Mouse (Mus musculus) ovary, adult 2 months (tissue): ENCODE data around the gene Olfr304. TPM values are rescaled to one million over a fixed set of nuclear protein-coding genes. Genes with fewer than 3 reads are reported as not detected.

Experiments
- polyA plus RNA-seq: library from polyadenylated mRNA; depleted of rRNA; stranded (reverse); fragments of >200 nt; gene quantifications from 2 replicates; pipeline ENCODE4 v1.2.3, GENCODE M21; 2012; rRNA removed

Olfr304 gene
- polyA plus RNA-seq = not detected in 2 replicates

GRCm38 (mm10) chr7:86386558-86386957 is at the start of gene Olfr304:
Gene Olfr304 (minus strand): TSS chr7:86386658.

GRCm38 (mm10) chr7:86403546-86403945 is 17.1 kb upstream of the Olfr304 start, which contains the start of gene Olfr301:
Gene Olfr301 (plus strand): TSS chr7:86403846.

GRCm38 (mm10) chr7:86397689-86398088 is 11.2 kb upstream of the Olfr304 start, which contains the start of gene Olfr303:
Gene Olfr303 (minus strand): TSS chr7:86397789.

GRCm38 (mm10) chr7:86366828-86367227 is 19.6 kb downstream of the Olfr304 start, which contains the start of gene Olfr305:
Gene Olfr305 (minus strand): TSS chr7:86366928.

GRCm38 (mm10) chr7:86337486-86337885 is 49.0 kb downstream of the Olfr304 start, which contains the start of gene Olfr307:
Gene Olfr307 (minus strand): TSS chr7:86337586.

Other genes with a start within 250 kb of the Olfr304 start
- gene Vmn2r75, start 214.9 kb downstream of the Olfr304 start, polyA plus RNA-seq = not detected in 2 replicates
- gene Vmn2r76, start 140.3 kb downstream of the Olfr304 start, polyA plus RNA-seq = not detected in 2 replicates
- not detected in 2 replicates for gene Olfr310, start 109.5 kb downstream of the Olfr304 start, polyA plus RNA-seq
- gene Olfr309, start 73.0 kb downstream of the Olfr304 start, polyA plus RNA-seq = not detected in 2 replicates
- gene Olfr308, start 61.0 kb downstream of the Olfr304 start, polyA plus RNA-seq = not detected in 2 replicates
- gene Olfr307, start 49.1 kb downstream of the Olfr304 start, polyA plus RNA-seq = not detected in 2 replicates
- gene Olfr305, start 19.7 kb downstream of the Olfr304 start, polyA plus RNA-seq = not detected in 2 replicates
- not detected in 2 replicates for gene Olfr303, start 11.1 kb upstream of the Olfr304 start, polyA plus RNA-seq
- gene Olfr301, start 17.2 kb upstream of the Olfr304 start, polyA plus RNA-seq = not detected in 2 replicates
- gene Olfr299, start 73.3 kb upstream of the Olfr304 start, polyA plus RNA-seq = not detected in 2 replicates
- not detected in 2 replicates for gene Olfr298, start 105.8 kb upstream of the Olfr304 start, polyA plus RNA-seq
- not detected in 2 replicates for gene Olfr297, start 133.3 kb upstream of the Olfr304 start, polyA plus RNA-seq
- gene Olfr295, start 197.2 kb upstream of the Olfr304 start, polyA plus RNA-seq = not detected in 2 replicates
- gene Olfr294, start 230.0 kb upstream of the Olfr304 start, polyA plus RNA-seq = not detected in 2 replicates